Mouse (Mus musculus): ENCODE measurements at regions not wholly inside any gene's neighbourhood (a gene's known extent, or its start where the extent isn't known, plus 50 kb on each side); places are given as distances from the start of the nearest gene placed in this dataset.

- no peak for TF ChIP-seq HCFC1 (IDR thresholded peaks at IDR 0.05; ENCODE audit: borderline replicate concordance, insufficient read depth, low read length)
- no peak for TF ChIP-seq ZC3H11A (IDR thresholded peaks at IDR 0.05; ENCODE audit: borderline replicate concordance, low read depth, low read length)
- no peak for TF ChIP-seq CHD2 (IDR thresholded peaks at IDR 0.05; ENCODE audit: low read depth, low read length)
- no peak for TF ChIP-seq ZNF384 (IDR thresholded peaks at IDR 0.05; ENCODE audit: low read depth, low read length)
These were observed 100.2 kb upstream of the Tcerg1l start for GRCm38 (mm10) chr7:138497771-138498170.
